Mouse (Mus musculus) MEL (cell line): ENCODE data around the gene Gm20388.

ENCODE experiments used
- CTCF ChIP-seq, 3 experiments: IDR thresholded peaks in 2 of 3; conservative IDR thresholded peaks in 1 of 3; 2 replicates each; pipeline ENCODE4 v1.5.1; 2011 to 2012; ENCODE audit warnings: low read length in 3 of 3, low read depth in 2 of 3, mild to moderate bottlenecking in 2 of 3, improper control_type of control experiment in 1 of 3, inconsistent platforms in 1 of 3, mixed read lengths in 1 of 3, moderate library complexity in 1 of 3; ENCODE audit not compliant: control insufficient read depth in 1 of 3, insufficient read depth in 1 of 3, poor library complexity in 1 of 3, severe bottlenecking in 1 of 3
- EP300 ChIP-seq, 2 experiments: IDR thresholded peaks; 2 replicates each; pipeline ENCODE4 v1.6.1; 2011; ENCODE audit warnings: improper control_type of control experiment in 2 of 2, low read length in 2 of 2, low read depth in 1 of 2, mild to moderate bottlenecking in 1 of 2
- GATA1 ChIP-seq: IDR thresholded peaks from 2 replicates; pipeline ENCODE4 v1.6.1; 2011; ENCODE audit warnings: low read depth, low read length, improper control_type of control experiment
- MAFK ChIP-seq: IDR thresholded peaks from 2 replicates; pipeline ENCODE4 v1.6.1; 2011; ENCODE audit warnings: low read depth, mild to moderate bottlenecking, low read length, improper control_type of control experiment, borderline replicate concordance
- MEF2A ChIP-seq: IDR thresholded peaks from 2 replicates; pipeline ENCODE4 v1.6.1; 2014; ENCODE audit warnings: low read depth, mild to moderate bottlenecking, inconsistent platforms, low read length, improper control_type of control experiment; ENCODE audit not compliant: poor library complexity, insufficient replicate concordance, severe bottlenecking; ENCODE audit errors: extremely low read depth
- POLR2AphosphoS2 ChIP-seq: IDR thresholded peaks from 2 replicates; pipeline ENCODE4 v1.6.1; 2011; ENCODE audit warnings: low read length, improper control_type of control experiment
- USF2 ChIP-seq, 2 experiments: IDR thresholded peaks; 2 replicates each; pipeline ENCODE4 v1.6.1; 2011 to 2012; ENCODE audit warnings: improper control_type of control experiment in 2 of 2, low read length in 2 of 2, borderline replicate concordance in 1 of 2, inconsistent platforms in 1 of 2, low read depth in 1 of 2, mild to moderate bottlenecking in 1 of 2; ENCODE audit not compliant: insufficient read depth in 1 of 2
- ZC3H11A ChIP-seq: IDR thresholded peaks from 2 replicates; pipeline ENCODE4 v1.6.1; 2012; ENCODE audit warnings: low read depth, mild to moderate bottlenecking, inconsistent platforms, low read length, improper control_type of control experiment

DNA sequence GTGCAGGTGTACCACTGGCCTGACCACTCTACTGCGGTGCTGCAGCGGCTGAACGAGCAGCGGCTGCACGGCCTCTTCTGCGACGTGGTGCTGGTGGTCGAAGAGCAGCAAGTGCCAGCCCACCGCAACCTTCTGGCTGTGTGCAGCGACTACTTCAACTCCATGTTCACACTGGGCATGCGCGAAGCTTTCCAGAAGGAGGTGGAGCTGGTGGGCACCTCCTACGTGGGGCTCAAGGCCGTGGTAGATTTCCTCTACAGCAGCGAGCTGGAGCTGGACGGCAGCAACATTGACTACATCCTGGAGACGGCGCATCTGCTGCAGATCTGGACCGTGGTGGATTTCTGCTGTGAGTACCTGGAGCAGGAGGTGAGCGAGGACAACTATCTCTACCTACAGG lies 41.0 kb upstream of the Gm20388 start:
- TF ChIP-seq MAFK: no peak
- TF ChIP-seq USF2 (IDR thresholded peaks at IDR 0.05; ENCODE audit: borderline replicate concordance in 1 of 2, insufficient read depth in 1 of 2, low read depth in 1 of 2, low read length in 2 of 2): no peak
- TF ChIP-seq ZC3H11A: no peak
- TF ChIP-seq EP300 (IDR thresholded peaks at IDR 0.05; ENCODE audit: low read depth in 1 of 2, low read length in 2 of 2): no peak
- no peak for TF ChIP-seq CTCF (IDR thresholded peaks at IDR 0.05 in 2 of 3, conservative IDR thresholded peaks at IDR 0.05 in 1 of 3; ENCODE audit: control insufficient read depth in 1 of 3, insufficient read depth in 1 of 3, low read depth in 2 of 3, low read length in 3 of 3, poor library complexity in 1 of 3, severe bottlenecking in 1 of 3)
- TF ChIP-seq GATA1: no peak
- TF ChIP-seq POLR2AphosphoS2: no peak
- TF ChIP-seq MEF2A: no peak
